Mouse (Mus musculus) kidney, adult 8-10 months (tissue): ENCODE results near the gene Tsnax.

ENCODE experiments used
- DNase-seq, 2 experiments: peaks; one replicate each; pipeline ENCODE4 v3.0.0; 2022

Tsnax gene

DNA sequence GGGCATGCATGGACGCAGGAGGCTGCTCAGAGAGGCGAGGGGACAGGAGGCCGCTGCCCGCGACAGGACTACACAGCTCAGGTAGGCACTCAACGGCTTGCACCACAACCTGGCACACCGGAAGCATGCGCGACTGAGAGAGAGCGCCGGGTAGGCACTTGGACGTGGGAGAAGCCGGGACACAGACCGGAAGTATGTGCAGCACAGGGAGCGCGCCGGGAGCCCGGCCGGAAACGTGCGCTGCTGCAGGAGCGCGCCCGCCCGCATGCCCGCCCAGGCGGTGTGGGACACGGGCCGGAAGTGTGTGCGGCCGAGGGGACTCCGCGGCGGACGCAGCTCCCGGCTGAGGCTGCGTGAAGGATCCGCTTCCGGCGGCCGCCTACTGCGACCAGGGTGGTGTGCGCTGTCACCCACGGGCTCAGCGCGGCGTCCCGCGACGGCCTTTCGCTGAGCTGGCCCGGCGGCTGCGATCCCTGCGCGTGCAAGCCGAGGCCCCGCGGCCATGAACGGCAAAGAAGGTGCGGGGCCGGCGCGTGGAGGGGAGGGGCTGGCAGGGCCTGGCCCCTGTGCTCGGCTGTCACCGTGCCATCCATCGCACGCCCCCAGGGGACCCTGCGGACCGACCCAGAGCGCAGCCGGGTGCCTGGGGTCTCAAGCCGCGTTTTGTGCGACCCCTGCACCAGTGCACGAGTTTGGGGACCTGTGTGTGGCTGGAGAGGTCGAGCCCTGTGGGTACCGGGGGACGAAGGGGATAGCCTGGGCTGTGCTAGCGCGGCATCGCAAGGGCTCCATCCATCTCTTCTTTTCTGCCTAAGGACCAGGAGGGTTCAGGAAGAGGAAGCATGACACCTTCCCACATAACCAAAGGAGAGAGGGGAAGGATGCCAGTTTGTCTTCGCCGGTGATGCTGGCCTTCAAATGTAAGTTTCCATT is at the start of gene Tsnax:
Gene Tsnax, plus strand, starts transcription at position 303 of the 933 bp plus-strand sequence.
- DNase-seq: peak; percentile 91 to 93

DNA sequence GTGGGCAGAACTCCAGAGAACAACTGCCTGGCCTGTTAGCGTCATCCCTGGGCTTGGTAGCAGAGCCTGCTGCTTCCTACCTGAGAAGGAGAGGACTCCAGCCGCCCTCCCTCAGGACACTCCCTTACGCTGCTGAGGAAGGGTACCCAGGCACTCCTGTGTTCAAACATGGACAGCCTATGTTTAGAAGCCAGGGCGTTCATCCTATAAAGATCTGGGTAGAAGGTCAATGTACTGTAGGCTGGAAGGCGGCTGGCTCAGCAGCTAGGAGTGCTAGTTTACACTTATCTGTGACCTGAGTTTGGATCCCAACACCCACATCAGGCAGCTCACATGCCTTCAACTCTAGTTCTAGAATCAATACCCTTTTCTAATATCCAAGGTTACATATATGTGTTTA is 49.6 kb upstream of the Tsnax start:
- no peak for DNase-seq

DNA sequence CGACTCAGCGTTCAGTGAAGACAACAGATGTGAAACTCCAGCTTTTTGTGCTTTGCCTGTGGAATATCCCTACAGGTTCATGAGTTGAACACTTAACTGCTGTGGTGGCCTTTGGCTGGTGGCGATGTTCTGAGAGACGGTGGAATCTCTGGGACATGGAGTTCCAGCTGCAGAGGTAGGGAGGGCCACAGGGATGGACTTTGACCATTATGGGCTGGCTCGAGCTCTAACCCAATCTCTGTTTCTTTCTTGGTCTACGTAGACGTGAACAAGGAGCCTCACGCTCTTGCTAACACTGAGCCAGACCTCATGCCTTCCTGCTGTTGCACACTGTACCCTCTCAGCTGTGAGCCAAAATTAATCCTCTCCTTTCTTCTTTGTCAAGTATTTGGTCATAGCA is 47.8 kb upstream of the Tsnax start:
- DNase-seq: peak in 1 of 2 experiments; percentile 70

DNA sequence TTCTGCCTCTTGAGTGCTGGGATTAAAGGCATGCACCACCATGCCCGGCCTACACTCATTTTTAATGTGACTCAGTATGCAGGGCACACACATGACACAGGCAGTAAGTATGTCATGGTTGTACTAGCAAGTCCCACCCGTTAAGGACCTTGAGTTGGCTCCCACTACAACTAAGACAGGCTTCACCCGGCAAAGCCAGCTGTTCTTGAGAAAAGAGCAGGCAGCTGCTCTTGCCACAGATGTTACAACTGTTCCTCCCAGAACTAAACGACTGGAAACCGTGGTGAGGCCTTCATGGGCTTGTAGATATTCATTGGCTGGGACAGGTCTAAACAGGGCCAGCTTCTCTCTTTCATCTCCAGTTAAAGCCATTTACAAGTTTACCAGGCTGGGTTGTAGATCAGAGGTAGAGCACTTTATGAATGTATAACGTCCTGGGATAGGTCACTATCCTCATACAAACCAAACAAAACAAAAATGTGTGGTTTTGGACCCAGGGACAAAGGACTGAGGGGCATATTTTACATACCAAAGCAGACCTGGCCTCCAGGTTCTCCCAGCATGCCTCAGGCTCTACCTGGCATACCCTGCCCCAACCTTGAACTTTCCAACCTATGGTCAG is 42.4 kb upstream of the Tsnax start:
- DNase-seq: no peak

DNA sequence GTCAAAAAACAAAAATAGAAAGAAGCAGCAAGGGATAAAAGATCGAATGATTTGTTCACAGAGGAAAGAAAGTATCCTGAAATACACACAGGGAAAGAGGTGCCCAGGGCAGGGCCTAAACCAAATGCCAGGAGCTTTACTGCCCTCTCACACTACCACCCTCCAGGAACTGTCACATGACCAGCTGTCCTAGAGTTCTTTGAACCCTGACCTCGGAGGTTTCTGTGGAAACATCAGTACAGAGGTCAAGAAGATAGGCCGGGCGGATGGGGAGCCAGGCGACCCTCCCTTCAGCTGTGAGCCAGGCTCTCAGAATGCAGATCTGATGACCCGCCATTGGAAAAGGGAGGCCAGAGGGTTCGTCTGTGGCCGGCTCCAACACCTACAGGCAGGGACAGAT is 39.6 kb upstream of the Tsnax start:
- DNase-seq: peak in 1 of 2 experiments; percentile 25

DNA sequence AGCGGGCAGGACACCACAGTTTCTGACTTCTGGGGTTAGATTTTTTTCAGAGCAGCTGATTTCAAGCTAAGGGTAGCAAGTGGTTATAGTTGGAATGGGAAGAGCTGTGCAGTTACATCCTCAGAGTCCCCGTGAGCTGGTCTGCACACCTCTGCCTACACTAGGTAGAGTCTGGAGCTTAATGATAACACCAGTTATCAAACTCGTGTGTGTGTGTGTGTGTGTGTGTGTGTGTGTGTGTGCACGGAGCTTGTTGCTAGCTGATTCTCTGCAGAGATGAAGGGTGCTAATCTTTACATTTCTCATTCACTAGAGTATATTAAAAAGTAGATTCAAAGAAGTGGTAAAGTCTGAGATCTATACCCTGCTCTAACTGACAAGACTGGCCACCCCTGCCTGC is 38.5 kb upstream of the Tsnax start:
- no peak for DNase-seq

DNA sequence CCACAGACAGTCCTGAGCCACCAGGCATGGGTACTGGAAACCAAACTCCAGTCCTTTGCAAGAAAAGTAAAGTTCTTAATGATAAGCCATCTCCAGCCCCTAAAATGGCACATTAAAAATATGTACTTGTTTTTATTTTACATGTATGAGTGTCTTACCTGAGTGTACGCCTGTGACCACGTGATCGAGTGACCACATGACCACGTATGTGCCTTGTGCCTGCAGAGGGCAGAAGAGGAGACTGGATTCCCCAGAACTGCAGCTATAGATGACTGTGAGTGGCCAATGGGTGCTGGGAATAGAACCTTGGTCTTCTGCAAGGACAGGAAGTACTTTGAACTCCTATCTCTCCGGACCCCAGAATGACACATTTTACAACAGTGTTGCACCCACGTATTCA is 36.6 kb upstream of the Tsnax start:
- no peak for DNase-seq

DNA sequence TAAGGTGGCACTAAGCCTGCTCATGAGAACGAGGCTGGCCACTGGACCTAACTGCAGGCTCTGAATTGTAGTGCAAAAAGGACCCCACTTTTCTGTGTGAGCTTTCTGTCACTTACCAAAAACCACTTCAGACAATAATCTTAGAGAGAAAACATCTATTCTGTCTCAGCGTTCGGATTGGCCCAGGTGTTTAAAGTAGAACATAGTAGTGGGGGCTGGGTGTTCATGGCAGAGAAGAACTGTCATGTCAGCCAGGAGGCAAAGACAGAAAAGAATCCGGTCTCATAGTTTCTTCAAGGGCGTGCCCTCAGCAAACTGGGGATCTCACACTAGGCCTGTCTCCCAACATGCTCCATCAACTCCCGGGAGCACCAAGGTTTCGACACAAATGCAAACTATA is 34.8 kb upstream of the Tsnax start:
- no peak for DNase-seq

DNA sequence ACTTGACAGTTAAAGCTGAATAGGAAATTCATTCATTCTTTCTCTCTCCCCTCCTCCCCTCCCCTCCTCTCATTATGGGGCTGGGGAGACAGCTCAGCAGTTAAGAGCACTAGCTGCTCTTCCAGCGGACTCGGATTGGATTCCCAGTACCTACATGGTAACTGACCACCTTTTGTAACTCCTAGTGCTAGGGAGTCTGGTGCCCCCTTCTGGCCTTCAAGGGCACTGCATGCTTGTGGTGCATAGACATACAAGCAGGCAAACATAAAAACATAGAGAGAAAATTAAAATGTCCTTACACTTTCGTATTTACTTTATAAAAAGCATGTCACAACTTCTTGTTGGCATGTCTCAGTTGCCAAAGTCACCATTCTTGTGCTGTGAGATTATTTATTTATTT is 32.8 kb upstream of the Tsnax start:
- no peak for DNase-seq

DNA sequence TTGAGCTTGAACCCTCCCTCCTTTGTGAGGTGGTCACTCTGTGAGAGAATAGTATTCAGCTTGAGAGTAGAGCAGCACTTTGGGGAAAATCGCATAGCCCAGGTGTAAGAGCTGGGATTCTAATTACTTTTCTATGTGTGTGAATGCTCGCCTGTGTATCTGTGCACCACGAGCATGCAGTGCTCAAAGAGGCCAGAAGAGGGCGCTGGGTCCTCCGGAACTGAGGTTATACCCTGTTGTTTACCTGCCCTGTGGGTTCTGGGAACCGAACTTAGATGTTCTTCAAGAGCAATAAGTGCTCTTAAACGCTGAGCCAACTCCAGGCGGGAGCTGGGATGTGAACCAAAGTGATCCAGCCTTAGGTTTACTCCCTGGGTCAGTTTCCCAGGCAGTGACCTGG is 32.0 kb upstream of the Tsnax start:
- no peak for DNase-seq

DNA sequence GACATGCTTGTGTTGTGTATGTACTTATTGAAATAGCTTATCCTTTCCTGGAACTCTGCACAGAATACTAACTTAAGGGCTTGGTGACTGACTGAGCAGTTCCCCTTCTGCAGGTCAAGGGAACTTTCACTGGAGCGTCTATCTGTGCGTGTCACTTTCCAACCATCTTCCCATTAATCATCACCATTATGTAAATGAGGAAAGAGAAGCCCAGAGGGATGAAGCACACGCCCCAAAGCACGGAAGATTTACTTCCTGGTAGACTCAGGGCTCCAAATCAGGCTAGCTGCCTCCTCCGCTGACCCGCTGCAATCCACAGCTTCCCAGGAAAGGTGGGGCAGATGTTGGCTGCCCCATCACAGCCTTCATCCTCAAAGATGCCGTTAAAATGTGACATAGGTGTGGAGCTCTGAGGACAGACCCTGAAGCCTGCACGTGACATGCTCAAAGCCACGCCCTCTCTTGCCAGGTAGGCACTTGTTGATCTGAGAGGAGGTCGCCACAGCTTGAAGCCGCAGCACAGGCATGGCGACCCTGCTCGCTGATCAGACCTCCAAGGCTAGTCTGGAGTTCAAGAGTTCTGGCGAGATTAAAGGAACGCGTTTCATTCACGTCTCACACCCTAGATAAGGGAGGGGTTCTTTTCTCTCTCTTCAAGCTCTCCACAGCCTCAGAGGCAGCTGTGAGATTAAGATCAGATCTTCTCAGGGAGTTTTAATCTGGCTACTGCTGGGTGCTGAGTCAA is 21.7 kb upstream of the Tsnax start:
- no peak for DNase-seq

DNA sequence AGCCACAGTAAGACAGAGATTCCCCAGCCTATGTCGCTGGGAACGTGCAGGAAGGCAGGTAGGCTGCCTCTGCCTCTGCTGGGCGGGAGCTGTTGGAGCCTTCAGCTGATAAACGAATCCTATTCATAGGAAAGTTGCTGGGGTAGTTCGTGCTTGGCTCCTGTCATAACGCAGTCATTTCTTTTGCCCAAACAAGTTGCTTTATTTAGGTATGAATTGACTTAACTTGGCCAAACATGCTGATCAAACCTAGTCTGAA is 21.2 kb upstream of the Tsnax start:
- DNase-seq: no peak

DNA sequence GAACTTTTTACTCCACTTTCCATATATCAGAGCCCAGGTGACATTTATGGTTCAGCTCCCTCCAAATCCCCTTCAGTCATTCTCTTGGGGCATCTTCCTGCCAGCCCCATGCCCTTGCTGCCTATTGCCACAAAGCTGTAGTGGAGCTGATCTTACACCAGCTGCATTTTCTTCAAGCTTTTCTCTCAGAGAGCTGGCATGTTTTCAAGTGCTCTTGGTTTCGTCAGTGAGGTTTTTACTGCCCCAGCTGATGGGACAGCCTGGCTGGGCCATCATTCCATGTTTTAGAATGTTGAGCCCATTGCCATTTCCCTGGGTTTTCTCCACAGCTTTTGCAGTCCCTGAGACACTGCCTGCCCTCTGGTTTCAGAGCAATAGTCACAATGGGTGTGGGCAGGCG is 17.0 kb upstream of the Tsnax start:
- DNase-seq: no peak

DNA sequence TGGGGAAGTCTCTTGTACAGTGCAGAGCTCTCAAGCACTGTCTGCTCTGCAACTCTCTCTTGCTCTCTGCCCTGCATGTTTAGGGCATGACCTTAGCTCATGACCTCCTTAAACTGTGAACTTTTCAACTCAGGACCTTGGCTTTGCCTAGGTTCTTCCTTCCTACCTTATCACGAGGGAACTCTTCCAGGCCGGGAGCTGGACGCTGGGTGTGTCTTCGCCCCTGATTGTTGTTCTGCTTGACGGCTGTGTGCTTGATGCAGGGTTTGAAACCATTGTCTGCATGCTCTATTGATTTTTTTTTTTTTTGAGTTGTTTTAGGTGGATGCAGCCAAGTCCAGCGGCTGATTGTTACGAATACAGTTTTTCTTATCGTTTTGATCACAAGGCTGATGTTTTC is 11.3 kb downstream of the Tsnax start:
- no peak for DNase-seq

DNA sequence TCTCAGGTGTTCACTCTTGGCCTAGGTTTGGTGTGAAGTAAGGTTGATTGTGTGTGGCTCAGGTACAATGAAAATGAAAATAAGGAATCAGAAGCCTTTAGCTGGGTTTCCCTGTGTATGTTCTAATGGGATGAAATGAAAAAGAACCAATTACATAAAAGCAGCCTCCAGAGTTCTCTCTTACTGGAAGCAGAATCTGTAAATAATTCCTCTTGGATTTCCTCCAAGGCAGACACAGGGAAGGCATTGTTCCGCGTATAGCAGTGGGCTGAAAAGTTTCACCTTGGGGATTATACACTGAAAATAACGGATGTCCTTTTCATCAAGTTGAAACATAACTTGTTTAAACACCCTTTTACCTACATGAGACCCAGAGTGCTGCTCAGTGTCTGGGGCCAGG is 14.4 kb downstream of the Tsnax start:
- DNase-seq: no peak

DNA sequence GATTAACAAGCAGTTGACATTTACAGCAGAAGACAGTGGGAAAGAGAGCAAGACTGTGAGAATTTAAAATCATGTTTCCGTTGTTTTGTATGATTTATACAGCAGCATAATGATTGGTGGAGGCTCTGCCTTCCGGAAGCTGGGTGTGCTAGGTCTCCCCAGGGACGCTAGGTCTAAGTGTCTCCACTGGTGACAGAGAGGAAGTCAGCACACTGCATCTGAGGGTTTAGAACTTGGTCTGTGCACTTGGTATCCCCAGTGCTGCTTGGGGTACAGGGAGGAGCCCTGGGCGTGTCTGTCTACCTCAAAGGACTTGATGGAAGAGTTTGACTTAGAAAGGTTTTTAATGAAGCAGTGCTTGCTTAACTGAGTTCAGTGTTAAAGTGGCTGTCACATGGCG is 16.0 kb downstream of the Tsnax start:
- DNase-seq: no peak

DNA sequence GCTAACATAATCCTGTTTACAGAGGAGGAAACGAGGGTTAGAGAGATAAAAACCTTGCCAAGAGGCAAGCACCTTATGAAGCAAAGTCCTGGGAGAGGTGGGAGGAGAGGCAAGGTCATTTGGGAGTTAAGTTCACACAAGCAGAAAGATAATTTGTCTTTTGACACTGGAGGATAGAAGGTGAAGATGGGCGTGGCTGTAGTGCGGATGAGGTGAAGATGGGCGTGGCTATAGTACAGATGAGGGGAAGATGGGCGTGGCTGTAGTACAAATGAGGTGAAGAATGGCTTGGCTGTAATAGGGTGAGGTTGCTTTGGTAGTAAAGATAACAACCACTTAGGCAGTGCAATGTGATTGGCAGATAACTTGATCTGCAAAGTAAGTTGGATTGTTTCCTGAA is 18.5 kb downstream of the Tsnax start:
- no peak for DNase-seq

DNA sequence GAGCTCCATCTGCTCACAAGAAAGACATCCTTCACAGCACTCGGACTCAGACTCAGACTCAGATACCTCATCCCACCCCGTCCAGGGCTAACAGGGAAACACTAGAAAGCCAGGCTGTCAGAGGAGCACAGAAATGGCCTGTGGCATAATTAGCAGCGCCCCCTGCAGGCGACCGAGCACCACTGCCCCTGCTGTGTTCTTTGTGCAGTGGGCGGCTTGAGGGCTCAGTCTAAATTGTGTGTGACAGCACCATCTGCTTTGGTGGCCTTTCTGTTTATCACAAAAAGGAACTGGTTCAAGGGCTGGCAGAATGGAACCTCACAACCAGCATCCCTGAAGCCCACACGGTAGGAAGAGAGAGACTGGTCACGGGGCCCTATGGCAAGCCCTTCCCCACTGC is 21.9 kb downstream of the Tsnax start:
- peak; percentile 9 to 45 for DNase-seq

DNA sequence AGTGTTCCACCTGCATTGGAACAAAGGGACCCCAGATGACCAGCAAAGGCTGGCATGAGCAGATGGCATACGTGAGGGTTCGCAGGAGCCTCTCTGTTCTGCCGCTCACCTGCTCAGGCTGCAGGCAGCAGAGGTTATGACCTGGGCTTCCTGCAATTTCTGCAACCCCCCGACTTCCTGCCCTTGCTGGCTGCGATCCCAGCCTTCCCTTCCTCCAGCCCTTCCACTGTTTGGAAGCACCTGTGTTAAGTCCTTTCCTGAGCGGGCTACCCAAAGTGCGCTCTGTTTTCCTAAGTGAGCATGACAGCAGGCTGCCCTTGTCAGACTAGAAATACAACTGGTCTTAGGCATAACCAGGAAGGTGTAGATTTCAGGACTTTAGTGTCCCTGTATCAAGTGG is 24.3 kb downstream of the Tsnax start:
- no peak for DNase-seq

DNA sequence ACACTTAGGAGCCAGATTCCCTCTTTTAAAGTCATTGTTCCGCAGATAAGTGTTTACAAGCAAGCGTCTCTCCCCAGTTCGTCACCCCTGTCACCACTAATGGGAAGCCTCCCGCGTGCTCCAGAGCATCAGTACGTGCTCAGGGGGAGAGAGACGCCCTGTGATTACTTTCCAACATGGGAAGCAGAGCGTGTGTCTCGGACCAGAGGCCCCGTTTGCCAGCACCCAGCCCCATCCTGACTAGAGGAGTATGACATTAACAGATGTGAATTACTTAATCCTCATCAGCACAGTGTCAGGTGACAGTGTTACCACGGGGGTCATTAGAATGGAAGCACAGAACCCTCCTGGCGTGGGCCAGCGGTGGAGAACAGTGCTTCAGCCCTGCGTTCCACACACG is 25.9 kb downstream of the Tsnax start:
- no peak for DNase-seq

DNA sequence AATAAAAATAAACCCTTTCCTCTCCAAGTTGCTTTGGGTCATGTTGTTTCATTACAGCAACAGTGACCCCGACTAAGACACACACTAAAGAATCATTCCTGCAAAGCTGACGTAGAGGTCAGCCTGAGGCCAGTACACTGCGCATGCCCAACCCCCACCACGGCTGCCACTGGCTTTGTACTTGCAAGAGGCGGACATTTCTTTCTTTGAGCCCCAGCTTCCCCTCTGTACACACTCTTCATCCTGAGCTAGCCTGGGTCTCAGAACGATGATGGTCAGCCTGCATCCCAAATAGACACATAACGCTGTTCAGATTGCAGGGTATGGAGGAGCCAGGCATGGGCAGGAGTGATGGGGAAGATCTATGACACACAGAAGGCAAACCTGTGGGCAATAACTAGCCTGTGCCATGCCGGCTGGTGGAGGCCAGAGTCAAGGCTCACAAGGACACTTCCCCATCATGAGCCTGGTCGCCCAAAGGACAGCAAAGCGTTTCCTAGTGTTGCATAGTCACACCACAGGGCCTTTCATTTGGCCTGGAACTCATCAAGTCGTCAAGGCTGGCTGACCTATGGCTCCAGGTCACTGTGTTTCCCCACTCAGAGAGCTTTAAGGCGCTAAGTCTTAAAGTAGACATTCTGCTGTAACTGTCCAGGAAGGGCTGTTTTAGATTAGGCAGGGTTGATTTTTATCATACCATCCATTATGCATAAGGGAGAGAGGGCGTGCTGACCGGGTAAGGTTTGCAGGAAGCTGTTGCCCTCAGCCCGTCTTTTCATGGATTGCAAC is 28.0 kb downstream of the Tsnax start:
- DNase-seq: no peak

DNA sequence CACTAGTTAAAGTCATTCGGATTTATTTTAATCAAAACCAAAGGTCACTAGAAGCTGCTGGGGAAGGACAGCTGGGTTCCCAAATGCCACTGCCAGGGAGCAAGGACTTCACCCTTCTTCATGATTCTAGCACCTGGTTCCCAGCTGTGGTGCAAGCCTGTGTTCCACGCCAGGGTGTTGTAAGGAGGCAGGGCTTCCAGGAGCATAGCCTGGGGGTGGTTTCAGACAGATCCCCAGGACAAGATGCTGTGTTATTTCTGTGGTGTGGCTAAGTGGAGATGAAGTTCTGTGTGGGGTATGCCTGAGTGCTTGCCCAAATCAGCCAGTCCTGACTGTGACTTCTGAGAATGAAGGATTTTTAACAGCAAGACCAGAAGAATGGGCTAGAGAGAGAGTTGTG is 28.7 kb downstream of the Tsnax start:
- no peak for DNase-seq

DNA sequence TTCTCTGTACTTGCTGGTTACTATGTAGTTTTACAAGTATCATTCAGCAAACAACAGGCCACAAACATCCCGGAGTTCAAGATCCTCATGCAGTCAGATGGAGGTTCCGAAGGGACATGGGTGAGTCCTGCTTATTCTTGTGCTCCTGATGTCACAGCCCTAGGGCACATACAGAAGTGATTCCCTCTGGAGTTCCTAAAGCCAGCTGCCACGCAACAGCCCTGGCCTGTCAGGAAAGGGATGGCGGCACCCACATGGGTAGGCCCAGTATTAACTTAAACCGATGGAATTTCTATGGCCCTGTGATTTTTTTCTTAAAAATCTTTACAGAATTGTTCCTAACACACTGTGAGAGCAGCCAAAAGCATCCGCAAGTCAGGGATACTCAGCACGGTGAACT is 30.6 kb downstream of the Tsnax start:
- DNase-seq: no peak
